Mouse (Mus musculus): Measurements from ENCODE around the gene Smdt1.
"Not testable (repeated sequence)": the region's sequence is repeated elsewhere in the genome, so short reads cannot be mapped to it uniquely, and the experiment has no call there.

The Smdt1 gene

DNA sequence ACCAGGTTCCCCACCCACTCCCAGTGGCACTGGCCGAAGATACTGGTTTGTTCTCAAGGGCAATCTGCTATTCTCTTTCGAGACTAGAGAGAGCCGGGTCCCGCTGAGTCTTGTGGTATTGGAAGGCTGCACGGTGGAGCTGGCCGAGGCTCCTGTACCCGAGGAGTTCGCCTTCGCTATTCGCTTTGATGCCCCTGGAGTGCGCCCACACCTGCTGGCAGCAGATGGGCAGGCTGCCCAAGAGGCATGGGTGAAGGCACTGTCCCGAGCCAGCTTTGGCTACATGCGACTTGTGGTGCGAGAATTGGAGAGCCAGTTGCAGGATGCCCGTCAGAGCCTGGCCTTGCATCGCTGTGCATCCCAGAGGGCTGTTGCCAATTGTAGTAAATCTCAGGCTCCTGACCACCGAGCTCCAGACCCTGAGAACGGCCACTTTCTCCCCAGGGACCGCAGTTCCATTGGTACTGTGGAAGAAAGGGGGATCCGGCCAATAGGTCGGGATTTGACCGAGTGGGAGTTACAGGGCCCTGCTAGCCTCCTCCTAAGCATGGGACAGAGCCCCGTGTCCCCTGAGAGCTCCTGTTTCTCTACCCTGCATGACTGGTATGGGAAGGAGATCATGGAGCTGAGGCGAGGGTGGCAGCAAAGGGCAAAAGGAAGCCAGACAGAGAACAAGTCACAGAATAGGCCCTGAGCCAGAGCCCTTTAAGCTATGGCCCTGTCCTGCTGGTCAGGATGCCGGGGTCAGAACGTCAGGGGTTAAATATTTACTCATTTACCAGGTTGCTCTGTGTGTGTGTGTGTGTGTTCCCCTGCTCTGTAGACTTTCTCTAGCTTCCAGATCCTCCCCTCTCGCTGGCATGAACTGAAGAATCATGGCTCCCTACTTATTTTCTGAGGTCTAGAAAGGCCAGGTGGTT, 4.9 kb downstream of the Smdt1 start:
- DNase-seq (ENCODE audit: low read depth in 1 of 2, low spot score in 2 of 2) = no peak

DNA sequence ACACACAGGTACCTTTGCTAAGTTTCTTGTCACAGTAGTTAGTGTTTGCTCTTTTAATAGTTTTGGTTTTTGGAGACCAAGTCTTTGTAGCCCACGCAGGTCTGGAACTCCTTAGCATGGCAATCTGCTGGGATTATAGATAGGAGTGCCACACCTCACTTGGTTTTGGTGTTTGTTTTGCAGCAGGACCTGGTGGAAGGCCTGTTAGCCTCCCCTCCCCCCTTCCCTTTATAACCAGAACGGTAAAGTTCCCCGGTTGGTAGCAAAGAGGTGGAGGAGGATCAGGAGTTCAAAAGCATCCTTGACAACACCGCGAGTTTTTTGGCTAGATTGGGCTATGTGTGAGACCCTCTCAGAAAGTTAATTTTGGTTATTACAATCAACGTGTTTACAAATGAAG, 6.2 kb downstream of the Smdt1 start:
- no peak for DNase-seq (ENCODE audit: low read depth in 1 of 2, low spot score in 2 of 2)

DNA sequence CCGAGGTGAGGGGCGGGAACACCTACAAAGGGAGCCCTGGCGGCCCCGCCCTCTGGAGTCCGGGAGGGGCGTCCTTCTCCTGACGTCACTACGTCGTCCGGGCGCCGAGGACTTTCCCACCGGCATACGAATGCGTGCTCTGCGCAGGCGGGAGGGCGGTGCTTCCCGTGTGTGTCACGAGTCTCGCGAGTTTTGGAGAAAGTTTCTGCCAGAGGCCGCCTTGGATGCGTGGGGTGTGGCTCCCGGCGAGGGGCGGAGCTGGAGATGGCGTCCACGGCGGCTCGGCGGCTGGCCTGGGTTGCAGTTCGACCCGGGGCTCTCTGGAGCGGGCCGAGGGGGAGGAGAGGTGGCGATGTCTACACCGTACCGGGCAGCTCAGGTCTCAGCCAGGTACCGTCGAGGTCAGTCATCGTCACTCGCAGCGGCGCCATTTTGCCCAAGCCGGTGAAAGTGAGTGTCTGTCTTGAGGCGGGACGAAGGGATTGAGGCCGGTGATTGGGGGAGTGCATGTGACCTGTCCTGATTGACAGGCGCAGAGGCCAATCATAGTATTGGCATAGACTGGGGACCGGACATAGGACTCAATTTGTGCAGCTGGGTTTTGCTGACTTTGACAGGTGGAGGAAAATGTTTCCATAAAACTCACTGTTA, 7.2 kb downstream of the Smdt1 start:
- peak; percentile 94 to 96 for DNase-seq (ENCODE audit: low read depth in 1 of 2, low spot score in 2 of 2)

- DNase-seq (ENCODE audit: low read depth in 1 of 2, low spot score in 2 of 2) = no peak
Measured at GRCm38 (mm10) chr15:82346580-82347302, 8.0 kb downstream of the Smdt1 start.

DNA sequence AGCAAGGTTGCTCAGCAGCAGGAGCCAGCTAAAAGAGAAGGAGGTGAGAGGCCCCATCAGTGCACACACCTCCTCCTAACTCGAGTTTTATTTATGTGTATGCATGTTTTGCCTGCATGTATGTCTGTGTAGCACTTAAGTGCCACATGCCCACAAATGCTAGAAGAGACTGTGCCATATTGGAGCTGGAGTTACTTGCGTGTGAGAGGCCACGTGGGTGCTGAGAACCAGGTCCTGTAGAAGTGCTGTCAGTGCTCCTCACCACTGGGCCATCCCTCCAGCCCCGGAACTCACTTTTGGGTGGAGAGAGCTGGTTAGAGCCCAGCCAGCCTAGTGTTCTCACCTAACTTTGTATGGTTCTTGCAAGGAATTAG, 8.5 kb downstream of the Smdt1 start:
- DNase-seq (ENCODE audit: low read depth in 1 of 2, low spot score in 2 of 2) = no peak

GRCm38 (mm10) chr15:82347852-82348251, 9.1 kb downstream of the Smdt1 start:
- DNase-seq (ENCODE audit: low read depth in 1 of 2, low spot score in 2 of 2) = no peak

DNA sequence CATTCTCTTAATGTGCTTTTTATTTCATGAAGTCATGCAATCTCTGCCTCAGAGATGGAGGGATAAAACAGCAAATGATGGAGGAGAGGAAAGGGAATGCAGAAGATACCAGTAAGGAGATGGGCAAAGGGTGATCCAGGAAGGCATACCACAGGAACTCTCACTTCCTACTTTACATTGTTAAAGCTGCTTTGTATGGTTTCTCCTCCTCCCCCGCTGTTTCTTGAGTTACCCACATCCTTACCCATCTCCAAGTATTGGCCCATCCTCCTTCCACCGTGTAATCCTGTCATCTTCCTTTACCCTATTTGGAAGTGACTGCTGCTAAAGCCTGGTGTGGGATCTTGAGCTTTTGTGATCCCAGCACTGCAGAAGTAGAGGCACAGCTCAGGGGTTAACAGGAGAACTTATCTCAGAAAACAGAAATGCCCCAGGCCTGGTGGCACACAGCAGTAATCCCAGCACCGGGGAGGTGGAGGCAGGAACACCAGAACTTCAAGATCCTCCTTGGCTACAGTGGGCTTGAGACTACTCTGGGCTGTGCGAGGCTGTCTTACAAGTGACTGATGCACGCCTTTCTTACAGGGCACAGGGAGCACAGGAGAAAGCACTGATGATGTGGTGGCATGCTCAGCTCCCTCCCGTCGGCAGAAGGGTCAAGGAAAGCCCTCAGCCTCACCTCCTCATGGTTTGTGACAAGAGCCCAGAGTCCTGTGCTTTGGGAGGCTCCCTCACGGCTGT, 9.7 kb downstream of the Smdt1 start:
- no peak for DNase-seq (ENCODE audit: low read depth in 1 of 2, low spot score in 2 of 2)

DNA sequence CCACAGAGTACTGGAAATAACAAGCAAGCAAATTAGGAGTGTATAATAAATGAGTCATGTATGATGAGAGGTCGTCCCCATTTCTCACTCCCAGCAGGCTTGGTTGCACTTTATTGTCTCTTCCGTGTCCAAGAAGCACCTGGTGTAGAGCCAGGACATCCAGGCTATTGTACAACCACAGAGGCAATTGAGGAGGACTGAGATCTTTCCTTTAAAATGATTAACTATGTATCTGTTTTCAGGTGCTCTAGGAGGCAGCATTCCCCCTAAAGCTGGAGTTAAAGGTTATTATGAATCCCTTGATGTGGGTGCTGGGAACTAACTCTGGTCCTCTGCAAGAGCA, 10.2 kb downstream of the Smdt1 start:
- no peak for DNase-seq (ENCODE audit: low read depth in 1 of 2, low spot score in 2 of 2)

- DNase-seq (ENCODE audit: low read depth in 1 of 2, low spot score in 2 of 2) = no peak
Measured at GRCm38 (mm10) chr15:82350349-82350748, 11.6 kb downstream of the Smdt1 start.

GRCm38 (mm10) chr15:82351480-82351879, 12.7 kb downstream of the Smdt1 start:
- DNase-seq (ENCODE audit: low read depth in 1 of 2, low spot score in 2 of 2) = no peak

GRCm38 (mm10) chr15:82353078-82353744, 14.5 kb downstream of the Smdt1 start:
- DNase-seq (ENCODE audit: low read depth in 1 of 2, low spot score in 2 of 2) = no peak

- no peak for DNase-seq (ENCODE audit: low read depth in 1 of 2, low spot score in 2 of 2)
Measured at GRCm38 (mm10) chr15:82353745-82354113, 15.0 kb downstream of the Smdt1 start.

GRCm38 (mm10) chr15:82354126-82354945, 15.6 kb downstream of the Smdt1 start, which contains the start of gene Ndufa6:
TSS of gene Ndufa6 (minus strand) at chr15:82354322.
- DNase-seq (ENCODE audit: low read depth in 1 of 2, low spot score in 2 of 2) = peak; percentile 92 to 93

DNA sequence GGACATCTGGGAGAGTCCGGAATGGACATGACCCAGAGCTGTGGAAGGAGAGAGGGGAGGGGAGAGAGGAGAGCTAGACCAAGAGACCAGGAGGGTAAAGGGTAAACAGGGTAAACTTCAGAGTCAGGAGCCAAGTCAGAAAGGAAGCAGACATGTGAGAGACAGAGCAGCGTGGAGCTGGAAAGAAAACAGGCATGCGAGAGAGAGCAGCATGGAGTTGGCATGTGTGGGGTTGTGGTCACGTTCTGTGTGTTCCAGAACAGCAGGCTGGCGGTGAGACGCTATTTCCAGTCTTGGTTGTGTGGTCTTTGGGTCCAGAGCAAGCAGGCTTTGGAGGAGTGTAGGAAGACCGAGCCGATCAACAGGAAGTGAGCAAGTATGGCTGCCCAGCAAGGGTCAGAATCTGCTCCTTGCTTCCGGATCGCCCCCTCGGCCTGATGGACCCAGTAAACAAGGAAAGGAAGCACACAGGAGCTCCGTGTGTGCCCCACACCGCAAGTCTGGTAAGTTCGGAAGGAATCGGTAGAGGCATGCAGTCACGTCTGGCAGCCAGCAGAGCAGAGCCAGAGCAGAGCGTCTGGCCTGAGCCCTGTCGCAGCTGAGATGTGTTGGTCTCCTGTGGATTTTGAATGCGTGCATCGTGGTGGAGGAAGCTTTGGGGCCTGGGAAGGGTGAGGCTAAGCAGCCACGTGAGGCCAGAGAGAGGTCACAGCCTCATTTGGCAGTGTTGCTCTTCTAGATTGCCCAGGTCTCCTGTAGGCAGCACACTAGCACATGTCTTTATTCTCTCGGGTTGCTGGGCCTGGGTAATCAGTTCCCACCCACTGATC, 19.9 kb downstream of the Smdt1 start:
- no peak for DNase-seq (ENCODE audit: low read depth in 1 of 2, low spot score in 2 of 2)

GRCm38 (mm10) chr15:82361459-82362018, 22.8 kb downstream of the Smdt1 start:
- no peak for DNase-seq (ENCODE audit: low read depth in 1 of 2, low spot score in 2 of 2)

DNA sequence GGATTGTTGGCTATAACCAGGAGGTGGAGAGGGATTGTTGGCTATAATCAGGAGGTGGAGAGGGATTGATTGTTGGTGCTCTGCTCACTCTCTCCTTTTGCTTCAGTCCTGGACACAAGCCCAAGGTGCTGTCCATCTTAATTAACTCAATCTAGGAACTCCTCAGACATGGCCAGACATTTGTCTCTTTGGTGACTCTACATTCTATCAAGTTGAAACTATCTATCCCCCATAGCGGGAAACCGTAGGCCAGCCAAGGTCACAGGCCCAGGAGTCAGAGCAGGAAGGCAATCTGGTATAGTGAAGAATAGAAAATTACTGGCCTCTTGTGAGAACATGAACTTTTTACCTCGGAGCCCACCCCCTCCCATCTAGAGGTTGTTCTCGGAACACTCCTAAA, 23.5 kb downstream of the Smdt1 start:
- no peak for DNase-seq (ENCODE audit: low read depth in 1 of 2, low spot score in 2 of 2)

GRCm38 (mm10) chr15:82363801-82364200, 25.0 kb downstream of the Smdt1 start:
- not testable (repeated sequence) for DNase-seq (ENCODE audit: low read depth in 1 of 2, low spot score in 2 of 2)

GRCm38 (mm10) chr15:82364561-82364960, 25.8 kb downstream of the Smdt1 start:
- DNase-seq (ENCODE audit: low read depth in 1 of 2, low spot score in 2 of 2) = not testable (repeated sequence)

DNA sequence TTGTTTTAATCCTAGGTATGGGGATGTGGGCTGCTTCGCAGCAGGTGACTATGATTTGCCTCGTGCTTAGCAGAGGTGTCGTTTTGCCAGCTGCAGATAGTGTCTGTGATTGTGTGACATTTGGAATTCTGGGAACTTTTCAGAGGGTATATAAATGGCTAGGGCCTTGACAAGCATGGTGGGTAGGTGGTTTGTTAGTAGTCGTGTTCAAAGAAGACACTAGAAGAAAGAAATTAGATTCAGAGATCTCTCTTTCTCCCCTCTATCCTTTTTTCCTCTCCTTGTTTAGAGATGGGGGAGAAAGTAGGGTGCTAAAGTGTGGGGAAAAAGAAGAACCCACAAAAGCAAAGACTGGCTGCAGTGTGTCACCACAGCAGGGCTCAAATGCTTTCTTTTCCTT, 29.4 kb downstream of the Smdt1 start:
- no peak for DNase-seq (ENCODE audit: low read depth in 1 of 2, low spot score in 2 of 2)
